ENCODE assay signal across 10 mouse cellular contexts in genomic region chr13:99899670-99900556, GRCm38 (mm10). TPM values are rescaled to one million over a fixed set of nuclear protein-coding genes. Genes with fewer than 3 reads are reported as not detected.
DNase-seq lines count a peak whose midpoint lies in the region; ATAC-seq and TF ChIP-seq lines count a peak whose summit lies in the region.
"Had no signal": no experiment of that assay in that cellular context is flagged by ENCODE, and none has a peak within 500 bp of the region (broad histone marks: within the 10 kb centered on the region; RNA-seq: fewer than 3 reads in every experiment).

No protein-coding gene starts in this region.

- no peak for TF ChIP-seq EP300 in stomach, postnatal 0 days (optimal IDR thresholded peaks at IDR 0.05)

- WGBS in stomach, embryonic 14.5 days, result 8% methylated on average over 38 of the region's 38 CpGs
- 8% methylated on average over 38 of the region's 38 CpGs for WGBS in stomach, postnatal 0 days
- 8% methylated on average over 38 of the region's 38 CpGs for WGBS in limb, embryonic 10.5 days

- no peak overlapping the region for H3K4me3 ChIP-seq in stomach, embryonic 14.5 days (ENCODE audit: low read depth, low read length)
- H3K4me3 ChIP-seq in stomach, postnatal 0 days (ENCODE audit: low read depth, low read length), result no peak overlapping the region
- H3K4me3 ChIP-seq in limb, embryonic 10.5 days, result peak overlapping the region; percentile 26; the same call in 1 of the 2 replicates

- H3K27ac ChIP-seq in stomach, embryonic 14.5 days (ENCODE audit: low read length), result no peak overlapping the region
- no peak overlapping the region for H3K27ac ChIP-seq in stomach, postnatal 0 days (replicated peaks)
- H3K27ac ChIP-seq in limb, embryonic 10.5 days, result no peak overlapping the region

- peak; percentile 7 for DNase-seq in embryo, embryonic 10.5 days (ENCODE audit: low spot score)
- DNase-seq in embryo, embryonic 10 days (ENCODE audit: low spot score), result no peak
- no peak for DNase-seq in stomach, postnatal 0 days (ENCODE audit: low spot score)
- DNase-seq in limb, embryonic 10.5 days (ENCODE audit: low spot score), result peak; percentile 31
- no peak for DNase-seq in adrenal gland, postnatal 4 days (ENCODE audit: low spot score in 2 of 2)
- DNase-seq in lung, postnatal 25 days (ENCODE audit: low spot score), result no peak
- no peak for DNase-seq in adrenal gland, adult 8-10 months

- peak; percentile 4; the same call in 1 of the 2 replicates for ATAC-seq in stomach, embryonic 14.5 days (ENCODE audit: insufficient number of reproducible peaks, insufficient read depth, low FRiP score, low read depth)
- no peak for ATAC-seq in stomach, postnatal 0 days (ENCODE audit: low FRiP score, low TSS enrichment)

- no peaks in the 10 kb centered on the region for H3K36me3 ChIP-seq in stomach, embryonic 14.5 days (ENCODE audit: control insufficient read depth, insufficient read depth, low read length)
- no peaks in the 10 kb centered on the region for H3K36me3 ChIP-seq in stomach, postnatal 0 days (ENCODE audit: control insufficient read depth, insufficient read depth, low read length)
- H3K36me3 ChIP-seq in limb, embryonic 10.5 days, result no peaks in the 10 kb centered on the region

- no peaks in the 10 kb centered on the region for H3K4me1 ChIP-seq in stomach, embryonic 14.5 days (ENCODE audit: control insufficient read depth, insufficient read depth, low read length)
- no peaks in the 10 kb centered on the region for H3K4me1 ChIP-seq in stomach, postnatal 0 days (replicated peaks; ENCODE audit: control insufficient read depth, insufficient read depth)
- H3K4me1 ChIP-seq in limb, embryonic 10.5 days, result peaks cover 11% of the 10 kb centered on the region

- no peak for TF ChIP-seq CTCF in stomach, postnatal 0 days (IDR thresholded peaks at IDR 0.05; ENCODE audit: low read depth)

- H3K27me3 ChIP-seq in stomach, embryonic 14.5 days (ENCODE audit: control insufficient read depth, insufficient read depth, low read length), result peaks cover 22% of the 10 kb centered on the region
- peaks cover 8% of the 10 kb centered on the region; the same call in 1 of the 2 replicates for H3K27me3 ChIP-seq in stomach, postnatal 0 days (ENCODE audit: control insufficient read depth, insufficient read depth, low read length)
- peaks cover 54% of the 10 kb centered on the region for H3K27me3 ChIP-seq in limb, embryonic 10.5 days (ENCODE audit: low read depth, poor library complexity, severe bottlenecking)

- no peaks in the 10 kb centered on the region for H3K9me3 ChIP-seq in stomach, embryonic 14.5 days (ENCODE audit: control insufficient read depth, low read depth, low read length)
- no peaks in the 10 kb centered on the region for H3K9me3 ChIP-seq in stomach, postnatal 0 days (ENCODE audit: control insufficient read depth, low read length)
- no peaks in the 10 kb centered on the region for H3K9me3 ChIP-seq in limb, embryonic 10.5 days (replicated peaks)

- 0 out of 2 replicates have a peak overlapping the region, but pooled peaks have one; percentile 25 for H3K4me2 ChIP-seq in stomach, embryonic 14.5 days (replicated peaks; ENCODE audit: low read depth, low read length)
- no peak overlapping the region for H3K4me2 ChIP-seq in stomach, postnatal 0 days (replicated peaks; ENCODE audit: low read depth)

- H3K9ac ChIP-seq in stomach, embryonic 14.5 days (replicated peaks; ENCODE audit: low read depth, low read length), result no peak overlapping the region
- no peak overlapping the region for H3K9ac ChIP-seq in stomach, postnatal 0 days (ENCODE audit: low read length)

RNA-seq across cellular contexts. Expression of gene Cartpt, which starts 1.0 kb away (rescaled TPM):
- polyA plus RNA-seq in stomach, embryonic 14.5 days (2014; fragmentation: Nextera tagmentation; extraction: Ambion mirVana), result 40.7 and 48.9 TPM in 2 replicates
- 72.1 and 79.7 TPM in 2 replicates for polyA plus RNA-seq in stomach, postnatal 0 days (2015; fragmentation: Nextera tagmentation; extraction: Ambion mirVana)
- 0.19 TPM in 1 of 2 replicates, not detected in the other for polyA plus RNA-seq in limb, embryonic 10.5 days (2016; fragmentation: Nextera tagmentation; extraction: Ambion mirVana)
- total RNA-seq in adrenal gland, postnatal 4 days (2021), result 10 to 100 TPM; 33.4 to 36.1 TPM
- 10 to 100 TPM in 2 of 4 experiments, 1 to 10 TPM in 2; 7.2 to 21.1 (median 11.5) TPM for total RNA-seq in adrenal gland, adult 8-10 months (2022)
- total RNA-seq: heart, postnatal 25 days; megakaryocyte progenitor cell, adult 5-6 weeks had no signal

Comparison
In these comparisons a context has a peak if more than half of its experiments do, and no peak if none do; other contexts are left out.
1. DNase-seq: peak in embryo, embryonic 10.5 days (single experiment) and limb, embryonic 10.5 days (single experiment); none in embryo, embryonic 10 days (single experiment), stomach, postnatal 0 days (single experiment), adrenal gland, postnatal 4 days (0 of 2), lung, postnatal 25 days (single experiment) and adrenal gland, adult 8-10 months (single experiment).
2. RNA of gene Cartpt, which starts 1.0 kb away (polyA plus RNA-seq): 72.1 to 79.7 TPM in stomach, postnatal 0 days and 40.7 to 48.9 TPM in stomach, embryonic 14.5 days; 0.19 TPM in limb, embryonic 10.5 days; every median in the first group is over 10 times any median in the second.